9 mouse cellular contexts compared by ENCODE assay signal in the genomic region with DNA sequence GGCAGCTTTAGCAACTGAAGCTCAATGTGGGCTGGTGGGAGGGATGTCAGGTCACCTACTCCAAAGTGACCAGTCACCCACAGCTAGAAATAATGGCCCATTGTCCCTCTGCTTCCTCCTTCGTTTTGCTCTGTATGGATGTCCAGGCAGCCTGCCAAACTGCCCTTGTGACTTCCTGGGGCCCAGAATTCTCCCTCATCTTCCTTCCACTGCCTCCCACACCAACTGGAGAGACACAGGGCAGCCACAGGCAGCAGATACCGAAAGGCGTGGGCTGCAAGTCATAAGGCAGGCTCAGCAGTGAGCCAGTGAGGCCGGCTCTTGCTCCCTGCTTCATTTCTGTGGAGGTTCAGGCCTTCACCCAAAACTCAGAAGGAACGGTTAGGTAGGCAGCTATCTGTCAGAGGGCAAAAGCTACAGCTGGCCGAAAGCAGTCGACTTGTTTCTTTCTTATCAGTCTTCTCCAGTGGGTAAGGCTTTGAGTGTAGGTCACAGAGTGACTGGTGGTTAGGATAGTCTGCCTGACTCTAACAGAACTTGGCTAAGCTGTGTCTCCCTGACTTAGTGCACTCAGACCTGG. TPM values are rescaled to one million over a fixed set of nuclear protein-coding genes. Genes with fewer than 3 reads are reported as not detected.
A peak's percentile ranks its signal among the peaks of the same experiment; 100 is the strongest.
DNase-seq lines count a peak whose midpoint lies in the region; ATAC-seq and TF ChIP-seq lines count a peak whose summit lies in the region.
"Had no signal": no experiment of that assay in that cellular context is flagged by ENCODE, and none has a peak within 500 bp of the region (broad histone marks: within the 10 kb centered on the region; RNA-seq: fewer than 3 reads in every experiment).

No protein-coding gene starts in this region.

- H3K9me3 ChIP-seq in liver, embryonic 16.5 days (replicated peaks; ENCODE audit: control insufficient read depth, low read length), result no peaks in the 10 kb centered on the region

- no peaks in the 10 kb centered on the region for H3K36me3 ChIP-seq in liver, embryonic 16.5 days (ENCODE audit: control insufficient read depth, insufficient read depth)

- DNase-seq in 3134 (ENCODE audit: extremely low read depth, insufficient read length, low spot score), result peak; percentile 58
- peak; percentile 77 to 78 for DNase-seq in frontal cortex, adult 2 months (ENCODE audit: extremely low spot score in 1 of 2, low spot score in 1 of 2)
- DNase-seq in heart, postnatal 4 days, result peak; percentile 92
- DNase-seq in layer of hippocampus, adult 2 months (ENCODE audit: low spot score in 2 of 2), result peak; percentile 60 to 62
- DNase-seq in right cerebral cortex, adult 2 months (ENCODE audit: low spot score in 2 of 2), result peak; percentile 69 to 76
- no peak for DNase-seq in T-cell, adult 2 months (ENCODE audit: low spot score)

- peak; percentile 92 for ATAC-seq in liver, embryonic 16.5 days (ENCODE audit: low read depth)
- ATAC-seq: Patski had no signal

- H3K4me2 ChIP-seq in liver, embryonic 16.5 days (ENCODE audit: low read depth, low read length), result peak overlapping the region; percentile 39

- peaks cover 50% of the 10 kb centered on the region for H3K4me1 ChIP-seq in bone marrow macrophage, adult 2 months (ENCODE audit: control insufficient read depth, insufficient read depth, low read length)
- peaks cover 34% of the 10 kb centered on the region for H3K4me1 ChIP-seq in liver, embryonic 16.5 days (ENCODE audit: control insufficient read depth, low read depth, low read length)

- H3K27ac ChIP-seq in bone marrow macrophage, adult 2 months (ENCODE audit: insufficient read depth, low read depth, low read length), result peak overlapping the region; percentile 99
- H3K27ac ChIP-seq in layer of hippocampus, adult 2 months, result peak overlapping the region; percentile 90
- peak overlapping the region; percentile 96 for H3K27ac ChIP-seq in liver, embryonic 16.5 days (ENCODE audit: low read length)

- no peaks in the 10 kb centered on the region for H3K27me3 ChIP-seq in liver, embryonic 16.5 days (ENCODE audit: control insufficient read depth, insufficient read depth, low read depth, low read length)
- H3K27me3 ChIP-seq: Patski had no signal

- peak overlapping the region; percentile 46 for H3K4me3 ChIP-seq in bone marrow macrophage, adult 2 months (ENCODE audit: insufficient read depth, low read length)
- H3K4me3 ChIP-seq in layer of hippocampus, adult 2 months, result no peak overlapping the region; the same call in 1 of the 2 replicates
- H3K4me3 ChIP-seq in liver, embryonic 16.5 days (ENCODE audit: low read depth, low read length), result peak overlapping the region; percentile 11; the same call in 1 of the 2 replicates

- 10% methylated on average over 7 of the region's 7 CpGs for WGBS in liver, embryonic 16.5 days (ENCODE audit: insufficient replicate concordance)

- TF ChIP-seq POLR2A in bone marrow macrophage, adult 2 months (IDR thresholded peaks at IDR 0.05; ENCODE audit: borderline replicate concordance, low read depth, low read length), result peak; percentile 83; the same call in 1 of the 2 replicates

- peak overlapping the region; percentile 56 for H3K9ac ChIP-seq in liver, embryonic 16.5 days (ENCODE audit: low read depth, low read length)

- no peak for TF ChIP-seq CTCF in bone marrow macrophage, adult 2 months (IDR thresholded peaks at IDR 0.05; ENCODE audit: low read depth, low read length)
- no peak for TF ChIP-seq CTCF in layer of hippocampus, adult 2 months (conservative IDR thresholded peaks at IDR 0.05)

RNA-seq across cellular contexts. Expression of a gene that starts 2.2 kb away (rescaled TPM):
- 211 and 222 TPM in 2 replicates for polyA plus RNA-seq in bone marrow macrophage, adult 2 months (2012; ENCODE audit: insufficient read depth, insufficient read length, missing spikeins)
- polyA plus RNA-seq in frontal cortex, adult 2 months (2012; rRNA removed), result 203 and 215 TPM in 2 replicates
- total RNA-seq in heart, postnatal 4 days (2021), result 100 to 1,000 TPM; 606 to 622 TPM
- total RNA-seq in layer of hippocampus, adult 2 months (2021), result 100 to 1,000 TPM; 223 to 230 TPM
- polyA plus RNA-seq in liver, embryonic 16.5 days (2015; fragmentation: Nextera tagmentation; extraction: Ambion mirVana), result 98.4 and 113 TPM in 2 replicates

RNA-seq across cellular contexts. Expression of a gene that starts 25.9 kb away (rescaled TPM):
- 15.5 and 23.1 TPM in 2 replicates for polyA plus RNA-seq in bone marrow macrophage, adult 2 months (2012; ENCODE audit: insufficient read depth, insufficient read length, missing spikeins)
- polyA plus RNA-seq in frontal cortex, adult 2 months (2012; rRNA removed), result 29.9 and 31.3 TPM in 2 replicates
- total RNA-seq in heart, postnatal 4 days (2021), result 10 to 100 TPM; 16.9 to 25.9 TPM
- 10 to 100 TPM; 25.4 to 27.5 TPM for total RNA-seq in layer of hippocampus, adult 2 months (2021)
- polyA plus RNA-seq in liver, embryonic 16.5 days (2015; fragmentation: Nextera tagmentation; extraction: Ambion mirVana), result 15.8 and 18.4 TPM in 2 replicates
